Mouse (Mus musculus): Measurements from ENCODE around the gene Cdc45. TPM values are rescaled to one million over a fixed set of nuclear protein-coding genes. Genes with fewer than 3 reads are reported as not detected.
"Not testable (repeated sequence)": the region's sequence is repeated elsewhere in the genome, so short reads cannot be mapped to it uniquely, and the experiment has no call there.

Gene Cdc45
- 67.6 and 80.8 TPM in 2 replicates for polyA plus RNA-seq (2012; rRNA removed)

DNA sequence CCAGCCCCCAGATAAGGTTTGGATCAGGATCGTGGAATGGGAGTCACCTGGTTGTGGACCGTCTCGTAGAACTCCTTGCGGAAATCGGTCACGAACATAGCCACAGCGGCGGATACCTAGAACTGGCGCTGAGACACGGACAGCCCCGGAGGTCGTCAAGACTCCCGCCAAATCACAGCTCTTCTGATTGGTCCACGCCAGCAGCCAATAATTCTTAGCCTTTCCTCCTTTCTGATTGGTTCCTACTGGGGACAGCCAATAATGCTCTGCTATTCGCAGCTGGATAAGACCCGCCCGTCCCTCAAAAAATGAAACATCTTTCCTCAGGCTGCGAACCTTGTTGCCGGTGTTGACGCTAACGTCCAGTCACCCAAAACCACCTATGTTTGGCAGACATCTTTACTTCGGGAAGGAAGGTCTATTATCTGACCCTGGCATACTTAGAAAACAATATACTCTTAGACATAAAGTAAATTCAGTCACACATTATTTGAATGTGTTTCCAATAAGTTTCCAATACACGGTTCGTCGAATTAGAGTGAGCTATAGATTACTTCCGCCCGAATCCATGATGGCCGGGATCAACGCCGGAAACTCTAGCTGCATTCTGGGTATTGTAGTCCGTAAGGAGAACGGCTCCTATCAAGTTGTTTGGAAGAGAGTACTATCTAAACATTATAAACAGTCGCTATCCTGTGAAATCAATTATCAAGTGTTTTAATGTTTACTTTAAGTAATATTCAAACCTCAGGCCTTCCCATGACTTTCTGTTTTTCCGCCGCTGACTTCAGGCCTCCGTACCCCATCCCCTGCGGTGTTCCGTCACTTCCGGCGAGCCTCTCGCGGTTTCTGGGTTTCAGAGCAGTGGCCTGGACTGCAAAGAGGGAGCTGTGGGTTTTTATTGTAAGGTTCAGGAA lies at the start of gene Cdc45, which contains the start of gene Ufd1:
Gene Cdc45 (minus strand): TSS at position 520 of the 917 bp plus-strand sequence.
Gene Ufd1 (plus strand): TSS at position 312 of the 917 bp plus-strand sequence.
- DNase-seq = peak; percentile 84

DNA sequence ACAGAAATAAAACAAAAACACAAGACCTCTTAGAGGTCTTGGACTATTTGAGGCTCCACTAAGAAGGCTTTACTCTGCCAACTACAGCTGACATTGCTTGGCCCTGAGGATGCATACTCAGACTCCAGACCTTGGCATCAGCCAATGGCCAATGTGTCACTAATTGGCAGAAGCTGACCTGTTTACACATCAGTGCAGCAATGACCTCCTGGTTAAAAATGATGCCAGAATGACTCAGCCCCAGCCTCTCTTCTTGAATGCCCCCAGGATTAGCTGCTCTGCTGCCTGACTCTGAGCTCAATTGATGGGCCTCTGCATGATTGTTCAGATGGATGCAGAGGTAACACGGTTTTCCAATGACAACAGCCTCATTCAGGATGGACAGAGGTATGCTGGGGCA lies 48.4 kb upstream of the Cdc45 start:
- TF ChIP-seq POLR2A (IDR thresholded peaks at IDR 0.05; ENCODE audit: control insufficient read depth, extremely low read depth, insufficient read depth, low read length, poor library complexity) (no peak), CTCF (IDR thresholded peaks at IDR 0.05; ENCODE audit: borderline replicate concordance, control insufficient read depth, extremely low read depth, insufficient read depth, low read length, poor library complexity) (no peak)
- Histone ChIP-seq H3K27ac (ENCODE audit: control insufficient read depth, insufficient read depth, low read length) (no peak overlapping the region), H3K4me1 (replicated peaks; ENCODE audit: control insufficient read depth, insufficient read depth, low read length) (no peaks in the 10 kb centered on the region), H3K27me3 (ENCODE audit: control insufficient read depth, insufficient read depth, low read length) (no peaks in the 10 kb centered on the region), H3K36me3 (ENCODE audit: control insufficient read depth, insufficient read depth, low read length) (no peaks in the 10 kb centered on the region), H3K4me3 (ENCODE audit: control insufficient read depth, insufficient read depth, low read length) (no peak overlapping the region)
- no peak for DNase-seq
- WGBS = 68% methylated on average over 1 of the region's 1 CpGs

More for the DNA sequence above, at the start of gene Cdc45, which contains the start of gene Ufd1:
- Histone ChIP-seq H3K4me3 (ENCODE audit: control insufficient read depth, insufficient read depth, low read length) (peak within 1 kb of the TSS; percentile 88), H3K27me3 (ENCODE audit: control insufficient read depth, insufficient read depth, low read length) (no peaks in the 10 kb centered on the region), H3K4me1 (replicated peaks; ENCODE audit: control insufficient read depth, insufficient read depth, low read length) (peaks cover 7% of the 10 kb centered on the region), H3K27ac (ENCODE audit: control insufficient read depth, insufficient read depth, low read length) (peak within 1 kb of the TSS; percentile 4), H3K36me3 (ENCODE audit: control insufficient read depth, insufficient read depth, low read length) (peaks cover 25% of the 10 kb centered on the region)
- WGBS = under 1% methylated on average over 42 of the region's 42 CpGs
- no peak for TF ChIP-seq CTCF (IDR thresholded peaks at IDR 0.05; ENCODE audit: borderline replicate concordance, control insufficient read depth, extremely low read depth, insufficient read depth, low read length, poor library complexity)
- TF ChIP-seq POLR2A (IDR thresholded peaks at IDR 0.05; ENCODE audit: control insufficient read depth, extremely low read depth, insufficient read depth, low read length, poor library complexity) = peak; percentile 70; the same call in 1 of the 2 replicates

DNA sequence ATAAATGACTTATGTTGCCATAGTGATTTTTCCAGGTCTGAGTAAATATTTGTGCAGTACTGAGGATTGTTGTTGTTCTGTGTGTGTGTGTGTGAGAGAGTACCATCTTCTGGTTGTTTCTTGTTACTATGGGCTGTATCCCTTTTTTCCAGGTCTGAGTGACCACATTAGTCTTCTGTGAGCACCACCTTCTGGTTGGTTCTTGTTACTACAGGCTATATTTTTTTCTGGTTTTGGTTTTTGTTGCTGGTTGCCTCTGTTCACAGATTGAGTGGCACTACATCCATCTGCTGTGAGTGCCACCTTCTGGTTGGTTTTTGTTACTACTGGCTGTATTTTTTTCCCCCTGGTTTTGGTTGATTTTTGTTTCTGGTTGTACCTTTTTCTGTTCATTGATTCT lies 46.8 kb upstream of the Cdc45 start:
- TF ChIP-seq POLR2A (IDR thresholded peaks at IDR 0.05; ENCODE audit: control insufficient read depth, extremely low read depth, insufficient read depth, low read length, poor library complexity) (no peak), CTCF (IDR thresholded peaks at IDR 0.05; ENCODE audit: borderline replicate concordance, control insufficient read depth, extremely low read depth, insufficient read depth, low read length, poor library complexity) (no peak)
- no peak overlapping the region for H3K27ac ChIP-seq (ENCODE audit: control insufficient read depth, insufficient read depth, low read length)
- DNase-seq = peak; percentile 37

DNA sequence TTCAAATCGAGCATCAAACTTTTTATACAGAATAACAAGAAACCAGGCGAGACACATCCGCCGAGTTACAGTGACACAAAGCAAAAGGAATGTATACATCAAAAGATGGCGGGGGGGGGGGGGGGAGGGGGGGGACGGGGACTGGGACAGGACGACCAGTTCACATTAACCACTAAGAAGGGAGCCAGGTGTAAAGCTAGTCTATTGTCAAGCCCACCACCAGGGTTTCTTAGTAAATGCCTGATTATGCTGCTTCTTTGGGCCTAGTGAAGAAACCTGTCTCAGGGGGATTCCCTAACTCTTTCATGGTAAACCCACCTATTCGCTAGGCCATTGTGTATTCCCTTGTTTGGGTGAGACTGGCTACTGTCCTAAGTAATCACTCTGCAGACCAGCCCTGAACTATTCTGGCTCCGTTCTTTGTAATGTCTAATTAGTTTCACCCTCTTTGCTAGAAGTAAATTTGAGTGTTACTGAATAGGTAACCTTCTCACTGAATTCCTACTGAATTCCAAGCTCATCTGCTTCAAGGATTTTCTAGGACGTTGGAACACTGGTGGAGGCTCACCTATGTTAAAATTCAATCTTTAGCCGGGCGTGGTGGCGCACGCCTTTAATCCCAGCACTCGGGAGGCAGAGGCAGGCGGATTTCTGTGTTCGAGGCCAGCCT lies 37.9 kb upstream of the Cdc45 start:
- not testable (repeated sequence) for H3K4me1 ChIP-seq (replicated peaks; ENCODE audit: control insufficient read depth, insufficient read depth, low read length); H3K36me3 ChIP-seq (ENCODE audit: control insufficient read depth, insufficient read depth, low read length); H3K27ac ChIP-seq (ENCODE audit: control insufficient read depth, insufficient read depth, low read length); H3K27me3 ChIP-seq (ENCODE audit: control insufficient read depth, insufficient read depth, low read length); DNase-seq; H3K4me3 ChIP-seq (ENCODE audit: control insufficient read depth, insufficient read depth, low read length)
- WGBS = 91% methylated on average over 16 of the region's 17 CpGs

More for the DNA sequence above, 46.8 kb upstream of the Cdc45 start:
- Histone ChIP-seq H3K4me1 (replicated peaks; ENCODE audit: control insufficient read depth, insufficient read depth, low read length) (no peaks in the 10 kb centered on the region), H3K27me3 (ENCODE audit: control insufficient read depth, insufficient read depth, low read length) (no peaks in the 10 kb centered on the region), H3K36me3 (ENCODE audit: control insufficient read depth, insufficient read depth, low read length) (no peaks in the 10 kb centered on the region), H3K4me3 (ENCODE audit: control insufficient read depth, insufficient read depth, low read length) (no peak overlapping the region)

DNA sequence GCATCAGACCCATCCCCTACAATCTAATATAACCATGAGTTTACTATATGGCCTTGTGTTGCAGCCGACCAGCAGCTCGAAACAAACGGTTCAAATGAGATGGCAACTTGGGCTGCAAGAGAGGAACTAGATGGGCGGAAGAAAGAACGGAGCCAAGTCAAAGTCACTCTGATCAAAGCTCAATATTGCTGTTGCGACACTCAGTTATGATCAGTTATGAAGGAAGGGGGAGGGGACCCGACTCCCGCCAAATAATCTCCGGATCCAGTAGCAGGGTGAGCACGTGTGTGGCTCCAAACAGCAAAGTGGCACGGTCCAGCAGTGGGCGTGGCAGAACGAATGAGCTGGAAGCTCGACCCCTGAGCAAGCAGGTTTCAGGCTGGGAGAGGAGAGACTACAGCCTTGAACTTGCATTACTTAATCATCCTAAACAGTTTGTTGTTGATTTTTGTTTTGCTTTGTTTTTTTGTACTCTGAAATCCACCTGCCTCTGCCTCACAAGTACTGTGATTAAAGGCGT lies 34.6 kb upstream of the Cdc45 start:
- H3K27me3 ChIP-seq (ENCODE audit: control insufficient read depth, insufficient read depth, low read length) = no peaks in the 10 kb centered on the region
- no peak for DNase-seq
- H3K4me3 ChIP-seq (ENCODE audit: control insufficient read depth, insufficient read depth, low read length) = no peak overlapping the region
- H3K4me1 ChIP-seq (replicated peaks; ENCODE audit: control insufficient read depth, insufficient read depth, low read length) = no peaks in the 10 kb centered on the region
- 94% methylated on average over 15 of the region's 15 CpGs for WGBS
- H3K36me3 ChIP-seq (ENCODE audit: control insufficient read depth, insufficient read depth, low read length) = no peaks in the 10 kb centered on the region
- H3K27ac ChIP-seq (ENCODE audit: control insufficient read depth, insufficient read depth, low read length) = no peak overlapping the region
- TF ChIP-seq POLR2A (IDR thresholded peaks at IDR 0.05; ENCODE audit: control insufficient read depth, extremely low read depth, insufficient read depth, low read length, poor library complexity) (no peak), CTCF (IDR thresholded peaks at IDR 0.05; ENCODE audit: borderline replicate concordance, control insufficient read depth, extremely low read depth, insufficient read depth, low read length, poor library complexity) (no peak)

DNA sequence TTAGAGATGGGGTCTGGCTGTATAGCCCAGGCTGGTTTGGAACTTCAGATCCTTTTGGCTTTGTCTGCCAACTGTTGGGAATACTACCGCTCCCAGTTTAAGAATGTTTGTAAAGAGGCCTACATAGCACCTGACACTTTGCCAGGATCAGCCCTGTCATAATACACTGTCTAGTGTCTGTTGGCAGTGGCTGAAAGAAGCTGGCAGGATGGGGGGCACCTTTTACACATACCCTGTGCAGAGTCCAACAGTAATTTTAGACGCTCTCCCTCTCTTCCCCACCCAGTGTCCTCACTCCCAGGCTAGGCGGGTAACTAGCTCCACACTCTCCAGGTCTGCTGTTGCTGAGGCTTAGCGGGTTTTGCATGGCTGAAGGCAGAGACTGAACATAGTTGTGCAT lies 26.6 kb upstream of the Cdc45 start:
- no peak overlapping the region for H3K27ac ChIP-seq (ENCODE audit: control insufficient read depth, insufficient read depth, low read length)
- no peaks in the 10 kb centered on the region for H3K27me3 ChIP-seq (ENCODE audit: control insufficient read depth, insufficient read depth, low read length)
- no peak for DNase-seq
- no peak overlapping the region for H3K4me3 ChIP-seq (ENCODE audit: control insufficient read depth, insufficient read depth, low read length)
- WGBS = 98% methylated on average over 4 of the region's 4 CpGs
- no peak for TF ChIP-seq CTCF (IDR thresholded peaks at IDR 0.05; ENCODE audit: borderline replicate concordance, control insufficient read depth, extremely low read depth, insufficient read depth, low read length, poor library complexity)
- TF ChIP-seq POLR2A (IDR thresholded peaks at IDR 0.05; ENCODE audit: control insufficient read depth, extremely low read depth, insufficient read depth, low read length, poor library complexity) = no peak
- peaks cover 7% of the 10 kb centered on the region; the same call in 1 of the 2 replicates for H3K36me3 ChIP-seq (ENCODE audit: control insufficient read depth, insufficient read depth, low read length)
- H3K4me1 ChIP-seq (replicated peaks; ENCODE audit: control insufficient read depth, insufficient read depth, low read length) = peaks cover 2% of the 10 kb centered on the region
